Mouse (Mus musculus): ENCODE data around the gene Trip4.

Gene Trip4

DNA sequence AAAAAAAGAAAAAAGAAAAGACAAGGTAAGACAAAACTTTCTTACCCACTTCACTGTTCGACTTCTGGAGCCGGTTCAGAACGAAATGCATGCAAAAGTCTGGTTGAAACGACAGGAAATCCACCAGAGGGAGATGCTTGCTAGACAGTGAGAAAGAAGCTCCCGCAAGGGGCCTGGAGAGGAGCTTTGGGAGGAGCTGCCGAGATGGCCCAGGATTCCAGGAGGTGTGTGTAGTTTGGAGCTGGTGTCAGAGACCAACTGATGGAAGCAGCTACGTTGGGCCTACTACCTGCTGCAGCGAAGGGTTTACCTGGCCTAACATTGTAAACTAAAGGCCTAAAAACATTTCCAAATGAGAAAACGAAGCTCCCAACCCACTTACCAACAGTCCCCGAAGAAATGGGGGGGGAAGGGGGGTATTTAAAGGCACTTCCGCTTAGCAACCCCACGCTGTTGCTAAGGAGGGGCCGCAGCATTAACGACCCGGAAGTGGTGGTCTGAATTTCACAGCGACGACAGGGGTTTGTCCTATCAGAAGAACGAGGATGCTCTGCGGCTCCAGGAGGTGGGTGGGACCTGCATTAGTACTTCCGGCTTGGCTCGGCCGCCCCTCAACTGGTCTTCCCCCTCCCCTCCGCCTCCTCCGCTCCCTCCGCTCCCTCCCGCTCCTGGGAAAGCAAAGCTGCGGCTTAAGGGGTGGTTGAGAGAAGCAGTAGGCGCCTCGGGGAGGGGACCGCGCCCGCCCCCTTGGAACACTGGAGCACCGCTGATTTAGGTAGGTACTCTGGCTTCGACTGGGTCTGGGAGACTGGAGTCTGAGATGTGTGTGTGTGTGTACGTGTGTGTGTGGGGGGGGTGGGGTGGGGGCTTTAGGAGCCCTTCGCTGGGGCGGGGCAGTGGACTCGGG, at the start of gene Trip4, which contains the start of gene Csnk1g1:
Gene Trip4 (minus strand): TSS at position 401 of the 907 bp plus-strand sequence.
Gene Csnk1g1 (plus strand): TSS at position 531 of the 907 bp plus-strand sequence.
- DNase-seq = peak; percentile 98

DNA sequence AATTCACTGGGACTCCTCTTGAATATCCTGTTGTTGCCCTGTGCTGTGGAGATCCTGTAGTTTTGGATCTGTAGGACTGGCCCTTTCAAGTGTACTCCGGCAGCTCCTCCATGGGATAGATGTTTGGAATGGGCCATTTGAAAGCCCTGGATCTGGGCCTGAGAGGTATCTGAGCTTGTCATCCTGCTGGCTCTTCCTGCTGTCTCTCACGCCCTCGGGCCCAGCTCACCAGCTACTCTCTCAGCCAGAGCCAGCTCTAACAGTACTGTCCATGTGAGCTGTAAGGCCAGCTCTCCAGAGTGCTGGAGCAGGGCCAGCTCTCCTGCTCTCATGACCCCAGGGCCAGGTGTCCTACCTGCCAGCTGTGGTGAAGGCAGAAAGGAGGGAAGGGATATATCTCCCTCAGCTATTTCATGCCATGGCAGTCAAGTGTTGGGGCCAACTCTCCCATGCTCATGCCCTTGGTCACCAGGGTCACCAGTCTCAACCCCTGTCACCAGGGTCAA, 42.5 kb upstream of the Trip4 start:
- peak; percentile 56 for DNase-seq

DNA sequence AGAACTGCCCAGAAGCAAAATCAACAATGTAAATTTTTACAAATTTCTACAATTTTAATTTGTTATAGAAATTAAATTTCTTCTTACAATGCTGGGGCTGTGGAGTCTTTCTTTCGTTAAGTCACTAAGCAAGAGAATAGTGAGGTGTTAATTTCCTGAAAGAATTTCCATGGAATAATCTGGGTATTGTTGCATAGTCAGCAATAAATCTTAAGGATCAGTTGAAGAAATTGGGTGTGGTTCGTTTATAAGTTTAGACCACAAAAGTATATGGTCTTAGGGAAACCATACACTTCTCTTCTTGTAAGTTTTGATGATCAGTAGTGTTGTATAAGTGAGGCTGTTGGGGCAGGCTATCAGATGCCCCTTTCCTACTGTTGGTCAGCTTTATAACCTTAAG, 29.0 kb upstream of the Trip4 start:
- DNase-seq = no peak

DNA sequence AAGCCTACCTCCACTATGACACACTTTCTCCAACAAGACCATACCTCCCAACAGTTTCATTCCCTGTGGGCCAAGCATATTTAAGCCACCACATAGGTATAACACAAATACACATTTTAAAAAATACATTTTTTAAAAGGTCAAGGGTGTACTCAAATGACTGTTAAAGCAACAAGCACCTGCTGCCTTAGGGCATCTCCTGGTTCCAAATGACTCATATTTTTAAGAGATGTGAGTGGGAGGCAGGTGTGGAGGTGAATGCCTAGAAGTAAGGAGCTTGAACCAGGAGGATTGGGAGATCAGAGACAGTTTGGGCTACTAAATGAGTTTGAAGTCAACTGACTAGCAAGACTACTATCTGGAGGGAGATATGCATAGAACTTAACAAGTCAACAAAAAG, 21.2 kb upstream of the Trip4 start:
- DNase-seq = no peak

DNA sequence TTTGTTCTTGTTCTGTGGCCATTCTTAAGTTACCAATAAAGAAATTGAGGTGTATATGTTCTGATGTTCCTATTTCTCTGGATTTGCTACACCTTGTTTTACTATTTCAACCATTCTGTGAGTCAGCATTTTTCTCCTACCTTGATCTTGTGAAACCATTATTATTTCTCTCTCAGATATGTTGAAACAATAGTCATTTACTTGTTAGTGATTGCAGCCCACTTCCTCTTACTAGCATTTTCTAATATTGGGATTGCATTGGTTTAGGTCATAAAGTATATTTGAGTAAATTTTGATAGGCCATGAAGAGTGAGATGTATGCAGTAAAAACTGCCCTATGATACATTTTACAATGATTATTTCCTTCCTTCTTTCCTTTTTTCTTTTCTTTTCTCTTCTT, 19.9 kb upstream of the Trip4 start:
- no peak for DNase-seq

DNA sequence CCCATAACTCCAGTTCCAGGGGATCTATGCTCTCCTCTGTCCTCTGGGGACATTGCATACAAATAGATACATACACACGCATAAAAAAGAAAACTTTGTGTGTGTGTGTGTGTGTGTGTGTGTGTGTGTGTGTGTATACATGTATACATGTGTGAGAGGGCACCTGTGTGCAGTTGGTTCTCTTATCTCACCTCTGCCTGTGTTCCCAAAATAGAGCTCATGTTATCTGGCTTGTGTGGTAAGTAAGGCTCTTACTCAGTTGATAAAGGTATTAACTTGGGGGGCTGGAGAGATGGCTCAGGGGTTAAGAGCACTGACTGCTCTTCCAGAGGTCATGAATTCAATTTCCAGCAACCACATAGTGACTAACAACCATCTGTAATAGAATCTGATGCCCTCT, 8.4 kb upstream of the Trip4 start:
- DNase-seq = no peak

DNA sequence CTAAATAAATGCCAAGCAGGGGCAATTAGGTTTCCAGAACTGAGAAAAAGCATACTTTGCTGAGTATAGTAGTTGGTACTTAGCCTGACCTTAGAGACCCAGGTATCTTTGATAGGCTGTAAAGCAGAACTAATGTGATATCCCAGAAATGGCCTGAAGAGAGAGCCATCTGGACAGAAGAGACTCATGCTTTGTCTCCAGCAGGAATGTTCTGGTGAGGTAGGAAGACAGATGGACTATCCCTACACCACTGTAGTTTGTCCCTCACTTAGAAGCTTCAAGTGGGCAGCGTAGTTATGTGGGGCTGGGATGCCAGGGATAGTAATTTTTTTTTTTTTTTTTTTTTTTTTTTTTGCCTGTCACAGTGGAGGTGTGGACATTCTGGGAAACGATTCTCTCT, 5.4 kb upstream of the Trip4 start:
- no peak for DNase-seq

DNA sequence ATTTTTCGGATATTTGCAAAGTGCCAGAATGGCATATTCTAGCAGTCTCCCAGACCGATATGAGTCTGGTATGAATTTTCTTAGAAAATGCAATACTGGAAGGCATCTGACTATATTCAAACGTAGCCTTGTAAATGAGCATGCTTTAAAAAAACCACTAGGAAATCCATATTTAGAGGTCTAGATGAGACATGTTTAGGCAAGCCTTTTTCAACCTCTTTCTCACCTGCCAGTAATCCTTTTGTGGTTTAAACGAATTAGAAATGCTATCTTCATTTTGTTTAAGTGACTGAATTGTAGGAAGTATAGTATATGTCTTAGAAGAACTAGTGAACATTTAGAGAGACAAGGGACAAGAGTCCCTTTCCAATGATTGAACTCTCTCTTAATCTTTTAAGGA, 1.2 kb upstream of the Trip4 start:
- no peak for DNase-seq

DNA sequence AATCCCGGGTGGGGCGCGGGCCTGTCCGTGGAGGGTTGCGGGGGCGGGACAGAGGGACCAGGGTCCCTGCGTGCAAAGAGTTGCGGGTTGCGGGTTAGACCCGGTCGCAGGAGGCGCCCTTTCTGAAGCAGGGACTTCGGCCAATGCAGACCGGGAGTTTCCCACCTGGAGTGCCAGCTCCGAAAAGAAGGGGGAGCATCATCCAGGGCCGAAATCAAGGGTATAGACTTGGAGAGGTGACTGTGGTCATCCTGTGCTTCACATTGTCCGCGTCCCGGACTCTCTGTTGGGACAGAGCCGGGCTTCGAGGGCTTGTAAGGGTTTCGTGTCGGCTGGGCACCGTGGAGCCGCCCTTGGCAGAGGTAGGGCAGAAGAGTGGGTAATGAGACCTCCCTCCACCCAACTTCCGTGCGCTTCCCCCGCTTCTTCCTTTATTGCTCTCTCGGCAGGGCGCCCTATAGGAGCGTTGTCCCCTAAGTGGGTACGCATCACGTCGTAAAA, 757 bp upstream of the Trip4 start:
- no peak for DNase-seq

DNA sequence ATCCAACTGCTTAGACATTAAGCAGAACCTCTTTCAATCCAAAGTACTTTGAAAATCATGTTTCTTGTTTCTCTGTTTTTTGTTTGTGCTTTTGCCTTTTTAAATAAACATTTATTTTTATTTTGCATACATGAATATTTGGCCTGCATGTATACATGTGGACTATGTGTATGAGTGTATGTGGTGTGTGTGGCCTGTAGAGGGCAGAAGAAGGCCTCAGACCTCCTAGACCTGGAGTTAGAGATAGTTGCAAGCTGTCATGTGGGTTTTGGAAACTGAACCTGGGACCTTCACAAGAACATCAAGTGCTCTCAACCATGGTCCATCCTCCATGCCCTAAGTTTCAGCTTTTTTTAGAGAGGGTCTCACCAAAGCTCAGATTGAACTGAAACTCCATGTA, 5.2 kb downstream of the Trip4 start:
- DNase-seq = no peak

DNA sequence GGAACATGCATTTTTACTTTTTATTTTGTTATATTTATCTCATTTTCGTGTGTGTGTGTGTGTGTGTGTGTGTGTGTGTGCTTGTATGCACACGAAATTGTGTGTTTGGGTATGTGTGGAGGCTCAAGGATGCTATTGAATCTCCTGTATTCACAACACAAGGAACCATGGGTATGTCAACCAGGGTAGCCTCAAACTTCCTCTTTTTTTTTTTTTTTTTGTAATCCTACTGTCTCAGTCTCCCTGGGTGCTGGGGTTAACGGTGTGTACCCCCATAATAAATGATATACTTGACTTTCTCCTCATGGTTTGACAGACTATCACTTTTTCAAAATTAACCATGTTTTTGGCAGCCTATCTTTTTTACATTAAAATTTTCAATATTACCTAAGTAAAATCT, 5.7 kb downstream of the Trip4 start:
- no peak for DNase-seq

DNA sequence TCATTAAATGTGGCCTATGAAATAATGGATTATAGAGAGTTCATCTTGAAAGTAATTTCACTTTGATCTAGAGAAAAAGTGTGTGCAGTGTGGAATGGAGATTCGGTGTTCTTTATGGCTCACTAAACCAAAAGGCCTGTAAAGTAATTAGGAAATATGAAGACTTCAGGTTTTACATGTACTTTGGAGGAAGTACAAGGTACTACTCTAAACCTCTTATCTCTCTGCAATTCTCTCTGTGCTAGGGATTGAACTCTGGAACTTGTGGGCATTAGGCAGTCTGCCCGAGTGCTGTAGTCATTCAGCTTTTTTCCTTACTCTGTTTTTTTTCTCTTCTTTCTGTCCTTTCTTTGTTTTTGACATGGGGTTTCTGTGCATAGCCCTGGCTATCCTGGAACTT, 11.6 kb downstream of the Trip4 start:
- DNase-seq = no peak

DNA sequence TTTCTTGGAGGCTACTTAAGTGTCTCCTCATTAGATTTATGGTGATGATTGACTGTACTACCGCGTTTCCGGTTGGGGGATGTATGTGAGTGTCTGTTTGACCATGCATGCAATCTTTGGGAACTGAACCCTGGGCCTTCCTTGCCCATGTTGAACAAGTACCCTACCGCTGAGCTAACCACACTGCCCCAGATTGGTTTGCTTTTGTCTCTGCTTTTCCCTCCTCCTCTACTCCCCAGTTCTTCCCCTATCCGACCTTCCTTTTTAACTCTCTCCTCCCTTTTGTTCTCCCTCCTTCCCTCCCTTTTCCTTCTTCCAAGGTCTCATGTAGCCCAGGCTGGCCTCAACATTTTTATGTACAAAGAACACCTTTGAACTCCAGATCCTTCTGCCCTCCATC, 17.5 kb downstream of the Trip4 start:
- no peak for DNase-seq

DNA sequence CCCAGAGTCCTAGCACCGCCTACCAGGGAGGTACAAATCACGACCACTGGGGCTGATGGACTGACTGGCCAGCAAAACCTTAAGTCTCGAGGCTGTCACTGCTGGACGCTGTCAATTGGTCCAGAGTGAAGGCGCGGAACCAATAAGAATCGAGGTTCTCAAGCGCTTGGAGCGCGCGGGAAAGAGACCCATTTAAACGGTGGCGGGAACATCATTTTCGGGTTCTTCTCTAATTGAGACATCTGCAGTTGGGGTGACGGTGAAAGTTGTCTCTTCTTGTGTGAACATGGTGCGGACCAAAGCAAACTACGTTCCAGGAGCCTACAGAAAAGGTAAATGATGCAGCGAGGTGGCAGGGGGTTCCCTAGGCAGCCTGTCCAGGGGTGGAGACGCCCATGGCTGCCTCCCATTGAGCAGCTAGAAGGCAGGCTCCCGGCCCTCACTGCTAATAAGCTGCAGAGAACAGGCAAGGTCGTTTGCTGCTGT, 18.4 kb downstream of the Trip4 start, which contains the start of gene Pclaf:
Gene Pclaf (plus strand): TSS at position 95 of the 486 bp plus-strand sequence.
- DNase-seq = peak; percentile 79

DNA sequence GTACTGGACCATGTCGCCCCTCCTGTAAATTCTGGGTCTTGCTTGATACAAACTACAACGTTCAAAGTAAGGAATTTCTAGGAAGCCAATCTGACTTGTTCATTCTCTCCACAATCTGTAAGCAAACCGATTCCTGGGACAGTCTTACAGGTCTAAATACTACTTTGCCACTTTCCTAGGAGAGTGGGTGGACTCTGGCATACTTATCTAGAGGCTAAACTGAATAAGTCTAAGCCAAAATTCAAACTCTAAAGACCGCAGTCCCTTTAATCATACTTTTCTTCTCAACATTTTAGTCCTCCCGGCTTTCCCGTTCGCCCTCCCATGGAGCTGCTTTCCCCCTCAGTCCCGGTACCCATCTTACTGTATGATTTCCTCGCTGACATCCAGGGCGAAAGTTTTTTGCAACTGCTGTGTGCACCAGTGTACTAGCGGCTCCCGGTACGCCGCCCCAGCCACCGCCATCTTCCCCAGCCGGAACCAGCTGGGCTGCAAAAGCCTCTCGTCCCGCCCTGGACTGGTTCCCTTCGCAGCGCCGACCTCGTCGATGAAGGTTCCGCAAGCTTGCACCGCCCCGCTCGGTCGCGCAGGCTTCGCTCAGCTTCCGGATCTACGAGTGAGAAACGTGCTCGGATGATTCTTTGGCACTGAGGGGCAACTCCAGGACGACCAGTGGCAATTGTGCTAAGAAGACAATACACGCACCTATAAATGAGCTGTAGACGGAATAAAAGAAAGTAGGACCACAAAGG, 23.9 kb downstream of the Trip4 start:
- peak; percentile 84 for DNase-seq

DNA sequence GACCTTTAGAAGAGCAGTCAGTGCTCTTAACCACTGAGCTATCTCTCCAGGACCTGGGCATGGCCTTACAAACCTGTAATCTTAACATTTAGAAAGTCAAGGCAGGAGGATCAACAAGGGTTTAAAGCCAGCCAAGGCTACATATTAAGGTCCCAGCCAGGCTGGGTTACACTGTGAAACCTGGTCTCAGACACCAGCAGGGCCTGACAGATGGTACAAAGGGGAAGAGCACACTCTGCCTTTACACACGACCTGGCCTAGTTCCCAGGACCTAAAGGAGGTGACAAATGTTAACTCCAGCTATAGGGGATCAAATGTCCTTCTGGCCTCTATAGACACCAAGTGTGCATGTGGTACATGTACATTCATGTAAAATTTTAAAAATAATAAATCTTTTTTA, 48.9 kb downstream of the Trip4 start:
- DNase-seq = no peak

DNA sequence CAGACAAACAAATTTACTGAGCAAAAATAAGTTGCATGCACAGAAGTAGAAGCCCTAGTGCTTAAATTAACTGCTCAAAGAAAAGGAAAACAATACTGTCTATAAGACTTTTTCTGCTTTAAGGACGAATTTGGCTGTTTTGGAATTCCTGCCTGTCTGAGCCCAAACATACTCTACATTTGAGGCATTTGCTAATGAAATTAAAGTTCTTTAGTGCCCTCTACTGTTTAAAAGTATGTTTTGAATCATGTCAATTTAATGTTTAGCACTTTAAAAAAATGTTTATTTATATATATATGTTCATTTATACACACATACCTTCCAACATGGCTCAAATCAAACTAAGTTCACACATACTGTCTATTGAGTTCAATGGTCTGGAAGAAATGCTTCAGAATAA, 58.4 kb downstream of the Trip4 start:
- DNase-seq = no peak

DNA sequence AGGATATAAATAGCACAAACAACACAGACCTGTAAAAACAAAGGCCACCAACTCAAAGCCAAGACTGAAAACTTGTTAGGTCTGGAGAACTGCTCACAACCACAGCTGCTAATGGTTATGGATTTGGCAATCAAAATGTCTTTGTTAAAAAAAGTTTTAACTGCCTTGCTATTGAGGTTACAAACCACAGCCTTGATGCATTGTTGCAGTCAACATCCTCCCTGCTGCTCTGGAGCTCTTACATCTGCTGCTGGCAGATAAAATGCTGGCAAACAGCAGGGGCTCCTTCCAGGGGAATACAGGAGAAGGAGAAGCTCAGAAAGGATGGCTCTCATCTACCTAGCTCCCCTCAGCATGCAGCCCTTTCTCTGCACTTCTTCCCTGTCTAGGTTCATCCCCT, 60.4 kb downstream of the Trip4 start:
- no peak for DNase-seq

DNA sequence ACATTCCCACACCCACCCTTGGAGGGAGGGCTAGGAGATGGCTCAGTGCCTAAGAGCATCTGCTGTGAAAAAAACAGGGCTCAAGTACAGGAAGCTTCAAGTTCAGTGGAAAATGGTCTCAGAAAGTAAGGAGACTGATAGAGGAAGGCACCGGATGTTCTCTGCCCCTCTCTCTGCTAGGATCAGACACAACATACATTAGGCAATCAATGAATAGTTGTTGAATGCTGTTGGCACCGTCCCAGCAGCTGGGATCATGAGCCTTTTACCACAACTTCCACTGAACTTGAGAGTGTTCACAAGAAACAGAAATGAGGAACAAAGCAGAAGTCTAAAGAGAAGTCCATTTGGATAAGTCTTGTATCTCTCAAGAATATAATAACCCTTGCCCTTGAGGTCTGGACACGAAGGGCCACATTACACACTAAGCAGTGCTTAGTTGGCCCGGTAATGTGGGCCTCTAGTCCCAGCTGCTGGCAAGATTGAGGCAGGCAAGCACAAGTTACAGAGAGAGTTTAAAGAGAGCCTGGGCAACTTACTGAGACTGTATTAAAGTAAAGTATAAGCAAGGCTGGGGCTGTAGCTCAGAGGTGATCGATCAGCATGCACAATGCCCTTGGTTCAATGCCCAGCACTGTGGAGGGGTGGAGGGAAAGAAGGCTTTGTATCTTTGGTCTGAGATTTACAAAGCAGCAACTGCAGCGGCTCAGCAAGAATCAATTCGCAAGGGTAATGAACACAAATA, 64.0 kb downstream of the Trip4 start:
- no peak for DNase-seq

DNA sequence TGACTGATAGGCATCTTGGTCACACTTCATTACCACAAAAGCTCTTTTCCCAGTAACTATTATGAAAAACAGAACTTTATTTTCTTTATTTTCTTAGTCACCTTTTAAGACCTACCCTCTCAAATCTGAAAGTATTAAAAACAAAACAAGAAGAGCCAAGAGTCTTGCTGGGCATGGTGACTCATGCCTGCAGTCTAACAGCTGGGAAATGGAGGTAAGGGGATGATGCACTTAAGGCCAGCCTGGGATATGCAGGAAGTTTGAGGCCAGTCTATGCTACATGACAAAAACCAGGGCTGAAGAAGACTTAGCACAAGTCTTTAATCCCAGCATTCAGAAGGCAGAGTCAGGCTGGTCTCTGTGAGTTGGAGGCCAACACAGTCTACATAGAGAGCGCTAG, 68.8 kb downstream of the Trip4 start:
- no peak for DNase-seq

DNA sequence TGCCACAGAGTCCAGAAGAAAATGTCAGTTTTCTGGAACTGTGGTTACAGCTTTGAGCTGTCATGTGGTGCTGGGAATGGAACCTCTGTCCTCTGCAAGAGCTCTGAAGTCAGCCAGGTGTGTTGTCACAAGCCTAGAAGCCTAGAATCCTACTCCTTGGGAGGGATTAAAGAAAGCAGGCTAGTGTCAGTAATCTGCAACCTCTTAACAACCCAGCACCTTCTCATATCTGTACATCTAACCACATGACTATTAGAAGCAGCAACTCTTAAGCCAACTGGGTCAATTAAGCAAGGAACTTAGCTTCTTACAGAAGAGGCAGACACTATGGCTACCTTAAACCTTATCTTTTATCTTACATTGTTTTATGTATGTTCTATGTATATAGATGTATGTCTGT, 71.7 kb downstream of the Trip4 start:
- DNase-seq = no peak

DNA sequence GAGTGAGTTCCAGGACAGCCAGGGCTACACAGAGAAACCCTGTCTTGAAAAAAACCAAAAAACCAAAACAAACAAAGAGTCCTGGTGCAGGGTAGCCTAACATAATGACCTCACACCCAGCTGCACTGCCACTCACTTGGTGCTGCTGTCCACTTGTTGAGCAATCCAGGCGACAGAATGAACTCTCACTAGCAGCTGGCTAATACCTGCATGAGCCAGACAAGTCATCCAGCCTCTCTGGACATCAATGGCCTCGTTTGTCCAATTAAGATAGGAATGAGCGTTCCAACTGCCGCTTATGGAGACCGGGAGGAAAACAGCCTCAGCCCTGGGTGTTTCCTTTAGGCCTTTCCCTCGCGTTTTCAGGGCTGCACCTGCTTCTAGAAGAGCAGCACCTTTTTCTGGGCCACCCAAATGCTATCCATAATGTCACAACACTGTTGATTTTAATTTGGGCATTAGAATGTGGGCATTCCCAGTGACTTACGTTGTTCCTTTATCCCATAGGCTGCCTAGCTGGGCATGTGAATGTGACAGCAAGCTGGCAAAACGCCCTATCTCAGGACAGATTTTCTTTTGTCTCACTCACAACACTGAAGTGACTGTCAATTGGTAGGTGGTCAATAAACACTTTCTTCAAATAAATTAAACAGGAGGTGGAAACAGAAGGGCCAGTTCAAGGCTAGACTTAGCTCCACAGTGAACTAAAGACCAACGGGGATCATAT, 73.8 kb downstream of the Trip4 start:
- no peak for DNase-seq

Data from kidney, adult 11 months (tissue).